Mouse (Mus musculus): Measurements from ENCODE around the gene Tspan18.

- TF ChIP-seq ZC3H11A (IDR thresholded peaks at IDR 0.05; ENCODE audit: borderline replicate concordance, low read depth, low read length) (no peak), CHD2 (IDR thresholded peaks at IDR 0.05; ENCODE audit: low read depth, low read length) (no peak), MAFK (IDR thresholded peaks at IDR 0.05; ENCODE audit: insufficient read depth, low read depth, low read length) (no peak), ZNF384 (IDR thresholded peaks at IDR 0.05; ENCODE audit: low read depth, low read length) (no peak), HCFC1 (IDR thresholded peaks at IDR 0.05; ENCODE audit: borderline replicate concordance, insufficient read depth, low read length) (no peak)
These were observed 64.7 kb downstream of the Tspan18 start for GRCm38 (mm10) chr2:93269611-93270010.
